ENCODE assay signal across 15 mouse cellular contexts in genomic region chr14:101050212-101050611, GRCm38 (mm10).
"Had no signal": no experiment of that assay in that cellular context is flagged by ENCODE, and none has a peak within 500 bp of the region (broad histone marks: within the 10 kb centered on the region; RNA-seq: fewer than 3 reads in every experiment).

No protein-coding gene starts in this region.

- H3K9me3 ChIP-seq: neural tube, embryonic 15.5 days; stomach, embryonic 15.5 days had no signal

- H3K27ac ChIP-seq: neural tube, embryonic 15.5 days; stomach, embryonic 15.5 days; stomach, postnatal 0 days had no signal

- DNase-seq: retina, postnatal 1 day; right cerebral cortex, adult 18-20 months; right cerebral cortex, postnatal 14 days; right cerebral cortex, postnatal 25 days; right cerebral cortex, postnatal 4 days; spleen, adult 18-20 months; thymus, adult 18-20 months; thymus, adult 2 months; thymus, postnatal 14 days; thymus, postnatal 25 days; thymus, postnatal 36 days; thymus, postnatal 4 days had no signal

- H3K27me3 ChIP-seq: neural tube, embryonic 15.5 days; stomach, embryonic 15.5 days had no signal

- H3K4me2 ChIP-seq: neural tube, embryonic 15.5 days; stomach, embryonic 15.5 days had no signal

- H3K4me1 ChIP-seq: neural tube, embryonic 15.5 days; stomach, embryonic 15.5 days had no signal

- H3K9ac ChIP-seq: neural tube, embryonic 15.5 days; stomach, embryonic 15.5 days had no signal

- H3K4me3 ChIP-seq: neural tube, embryonic 15.5 days; stomach, embryonic 15.5 days had no signal

- H3K36me3 ChIP-seq: neural tube, embryonic 15.5 days; stomach, embryonic 15.5 days had no signal
